Mouse (Mus musculus): ENCODE measurements around the gene 1700021F05Rik.

- TF ChIP-seq CTCF (IDR thresholded peaks at IDR 0.05; ENCODE audit: low read depth, low read length) (no peak), POLR2A (IDR thresholded peaks at IDR 0.05; ENCODE audit: insufficient read depth, low read length) (no peak), EP300 (IDR thresholded peaks at IDR 0.05; ENCODE audit: insufficient read depth, low read depth, low read length) (no peak)
These were observed 38.1 kb upstream of the 1700021F05Rik start for GRCm38 (mm10) chr10:43578754-43579380.
